Mouse (Mus musculus) liver, postnatal 0 days (tissue): ENCODE measurements at regions not wholly inside any gene's neighbourhood (a gene's known extent, or its start where the extent isn't known, plus 50 kb on each side); places are given as distances from the start of the nearest gene placed in this dataset.

Experiments used
- ATAC-seq: fragments of 200-750 bp; cut with Nextera tagmentation; 2 replicates; pipeline ENCODE4 v1.8.0; 2017; ENCODE audit warnings: mild to moderate bottlenecking, moderate library complexity
- DNase-seq: peaks from one replicate; pipeline ENCODE4 v3.0.0-alpha.2; 2016
- H3K27ac ChIP-seq: fragments of 300-500 bp; sonication (generic); 2 replicates; pipeline ENCODE4 v1.5.1; 2014; ENCODE audit warnings: antibody characterized with exemption, moderate library complexity, mild to moderate bottlenecking, low read depth
- H3K27me3 ChIP-seq: fragments of 300-500 bp; sonication (generic); 2 replicates; pipeline ENCODE4 v1.6.1; 2014; ENCODE audit warnings: low read length, control low read depth, mixed read lengths; ENCODE audit not compliant: insufficient read depth
- H3K36me3 ChIP-seq: fragments of 300-500 bp; sonication (generic); replicated peaks from 2 replicates; pipeline ENCODE4 v1.6.1; 2014; ENCODE audit warnings: mild to moderate bottlenecking, control low read depth, low read length, moderate library complexity, mixed read lengths; ENCODE audit not compliant: insufficient read depth
- H3K4me1 ChIP-seq: fragments of 300-500 bp; sonication (generic); 2 replicates; pipeline ENCODE4 v1.6.1; 2014; ENCODE audit warnings: antibody characterized with exemption, mild to moderate bottlenecking, control low read depth; ENCODE audit not compliant: insufficient read depth
- H3K4me2 ChIP-seq: fragments of 300-500 bp; sonication (generic); 2 replicates; pipeline ENCODE4 v1.6.1; 2014; ENCODE audit warnings: low read depth, mild to moderate bottlenecking, low read length, moderate library complexity, mixed read lengths
- H3K4me3 ChIP-seq: fragments of 300-500 bp; sonication (generic); 2 replicates; pipeline ENCODE4 v1.5.1; 2014; ENCODE audit warnings: low read depth, low read length
- H3K9ac ChIP-seq: fragments of 300-500 bp; sonication (generic); replicated peaks from 2 replicates; pipeline ENCODE4 v1.6.1; 2014; ENCODE audit warnings: mild to moderate bottlenecking, moderate library complexity
- H3K9me3 ChIP-seq: fragments of 300-500 bp; sonication (generic); 2 replicates; pipeline ENCODE4 v1.6.1; 2016; ENCODE audit warnings: mild to moderate bottlenecking, control low read depth, low read length, mixed read lengths
- CTCF ChIP-seq: sonication (generic); IDR thresholded peaks from 2 replicates; pipeline ENCODE4 v1.5.1; 2016; ENCODE audit warnings: antibody characterized with exemption, low read depth
- EP300 ChIP-seq: IDR thresholded peaks from 2 replicates; pipeline ENCODE4 v1.6.1; 2016; ENCODE audit warnings: antibody characterized with exemption, low read depth, mild to moderate bottlenecking
- WGBS: fragments of 180-500 bp; shearing (Covaris S2); extraction: QIAGEN DNeasy Blood & Tissue Kit; methylation state at CpG from one replicate; pipeline ENCODE4 v1.1.7; 2014; ENCODE audit not compliant: insufficient replicate concordance; 5-methylcytosine and 5-hydroxymethylcytosine counted together

- TF ChIP-seq CTCF (no peak), EP300 (no peak)
- no peak overlapping the region for H3K27ac ChIP-seq
- 44% methylated on average over 5 of the region's 5 CpGs for WGBS
- H3K27me3 ChIP-seq: no peaks in the 10 kb centered on the region
- H3K4me3 ChIP-seq: no peak overlapping the region
- H3K4me2 ChIP-seq: no peak overlapping the region
- ATAC-seq (no peak), DNase-seq (no peak)
- H3K4me1 ChIP-seq: no peaks in the 10 kb centered on the region
- H3K36me3 ChIP-seq: no peaks in the 10 kb centered on the region
- H3K9me3 ChIP-seq: no peaks in the 10 kb centered on the region
- H3K9ac ChIP-seq: no peak overlapping the region
Measured at GRCm38 (mm10) chr17:15991916-15992315, 161.1 kb upstream of the Rgmb start.

GRCm38 (mm10) chr17:15990303-15990702 is 159.5 kb upstream of the Rgmb start:
- Histone ChIP-seq H3K36me3 (no peaks in the 10 kb centered on the region), H3K9ac (no peak overlapping the region), H3K9me3 (no peaks in the 10 kb centered on the region), H3K27me3 (no peaks in the 10 kb centered on the region), H3K27ac (no peak overlapping the region), H3K4me1 (no peaks in the 10 kb centered on the region), H3K4me2 (no peak overlapping the region), H3K4me3 (no peak overlapping the region)
- 24% methylated on average over 6 of the region's 6 CpGs for WGBS
- ATAC-seq: no peak
- no peak for DNase-seq
- TF ChIP-seq CTCF: no peak
- no peak for TF ChIP-seq EP300

- Histone ChIP-seq H3K27ac (no peak overlapping the region), H3K9ac (no peak overlapping the region), H3K4me3 (no peak overlapping the region), H3K4me2 (no peak overlapping the region), H3K9me3 (no peaks in the 10 kb centered on the region), H3K4me1 (no peaks in the 10 kb centered on the region), H3K36me3 (no peaks in the 10 kb centered on the region), H3K27me3 (no peaks in the 10 kb centered on the region)
- TF ChIP-seq CTCF (no peak), EP300 (no peak)
- ATAC-seq: no peak
- DNase-seq: no peak
- WGBS: 80% methylated on average over 2 of the region's 2 CpGs
Measured at GRCm38 (mm10) chr17:15981558-15981957, 150.7 kb upstream of the Rgmb start.

- no peak for DNase-seq
- Histone ChIP-seq H3K4me1 (no peaks in the 10 kb centered on the region), H3K4me2 (no peak overlapping the region), H3K9ac (no peak overlapping the region), H3K27ac (no peak overlapping the region), H3K4me3 (no peak overlapping the region), H3K36me3 (no peaks in the 10 kb centered on the region), H3K27me3 (no peaks in the 10 kb centered on the region), H3K9me3 (no peaks in the 10 kb centered on the region)
- WGBS: 62% methylated on average over 7 of the region's 7 CpGs
- TF ChIP-seq EP300 (no peak), CTCF (no peak)
- no peak for ATAC-seq
Measured at GRCm38 (mm10) chr17:15977374-15978031, 146.7 kb upstream of the Rgmb start.

- Histone ChIP-seq H3K9me3 (no peaks in the 10 kb centered on the region), H3K36me3 (no peaks in the 10 kb centered on the region), H3K4me1 (no peaks in the 10 kb centered on the region), H3K4me2 (no peak overlapping the region), H3K4me3 (no peak overlapping the region), H3K9ac (no peak overlapping the region), H3K27me3 (no peaks in the 10 kb centered on the region), H3K27ac (no peak overlapping the region)
- no peak for ATAC-seq
- DNase-seq: no peak
- TF ChIP-seq CTCF: no peak
- no peak for TF ChIP-seq EP300
- 79% methylated on average over 3 of the region's 3 CpGs for WGBS
Measured at GRCm38 (mm10) chr17:15971351-15971685, 140.5 kb upstream of the Rgmb start.

DNA sequence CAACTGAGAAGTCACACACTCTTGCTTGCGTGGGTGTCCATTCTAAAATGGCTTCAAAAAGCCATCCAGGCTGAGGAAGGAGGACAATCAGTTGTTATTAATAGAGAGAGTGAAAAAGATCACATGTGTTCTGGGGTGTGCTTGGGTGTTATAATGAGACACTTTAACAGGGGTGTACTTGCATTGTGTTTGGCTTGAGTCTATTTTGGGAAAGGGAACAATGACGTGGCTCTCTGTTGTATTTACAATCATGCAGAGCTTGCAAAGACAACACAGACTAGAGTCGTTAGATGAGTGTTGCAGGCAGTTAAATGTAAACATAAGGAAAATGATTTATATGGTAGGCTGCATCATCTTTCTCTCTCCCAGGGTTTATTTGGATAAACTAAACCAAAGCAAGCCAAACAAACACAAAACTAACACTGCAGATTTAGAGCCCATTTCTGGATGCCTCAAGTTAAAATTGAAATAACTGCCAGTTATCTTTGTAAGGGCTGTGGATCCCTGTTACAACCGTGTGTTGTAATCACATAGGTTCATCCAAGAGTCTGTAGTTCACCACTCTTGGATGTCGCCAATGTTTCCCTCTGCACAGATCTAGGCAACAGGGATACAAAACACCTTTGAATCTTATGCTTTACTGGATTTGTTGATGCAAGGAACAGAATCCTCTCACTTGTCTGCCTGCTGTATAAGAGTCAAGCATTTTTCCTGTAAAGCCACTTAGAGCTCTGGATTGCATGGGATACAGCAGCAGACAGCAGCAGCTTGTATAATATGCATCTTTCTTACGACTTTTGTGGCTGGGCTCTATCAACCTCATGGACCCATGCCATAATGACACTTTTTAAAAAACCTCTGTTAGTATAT is 139.9 kb upstream of the Rgmb start:
- H3K27ac ChIP-seq: no peak overlapping the region
- no peak overlapping the region for H3K4me3 ChIP-seq
- H3K27me3 ChIP-seq: no peaks in the 10 kb centered on the region
- H3K4me2 ChIP-seq: no peak overlapping the region
- no peaks in the 10 kb centered on the region for H3K9me3 ChIP-seq
- DNase-seq (no peak), ATAC-seq (no peak)
- WGBS: 52% methylated on average over 6 of the region's 6 CpGs
- TF ChIP-seq EP300 (no peak), CTCF (no peak)
- H3K4me1 ChIP-seq: no peaks in the 10 kb centered on the region
- H3K9ac ChIP-seq: no peak overlapping the region
- no peaks in the 10 kb centered on the region for H3K36me3 ChIP-seq
